Mouse (Mus musculus): ENCODE data around the gene Zfp606.

The Zfp606 gene

DNA sequence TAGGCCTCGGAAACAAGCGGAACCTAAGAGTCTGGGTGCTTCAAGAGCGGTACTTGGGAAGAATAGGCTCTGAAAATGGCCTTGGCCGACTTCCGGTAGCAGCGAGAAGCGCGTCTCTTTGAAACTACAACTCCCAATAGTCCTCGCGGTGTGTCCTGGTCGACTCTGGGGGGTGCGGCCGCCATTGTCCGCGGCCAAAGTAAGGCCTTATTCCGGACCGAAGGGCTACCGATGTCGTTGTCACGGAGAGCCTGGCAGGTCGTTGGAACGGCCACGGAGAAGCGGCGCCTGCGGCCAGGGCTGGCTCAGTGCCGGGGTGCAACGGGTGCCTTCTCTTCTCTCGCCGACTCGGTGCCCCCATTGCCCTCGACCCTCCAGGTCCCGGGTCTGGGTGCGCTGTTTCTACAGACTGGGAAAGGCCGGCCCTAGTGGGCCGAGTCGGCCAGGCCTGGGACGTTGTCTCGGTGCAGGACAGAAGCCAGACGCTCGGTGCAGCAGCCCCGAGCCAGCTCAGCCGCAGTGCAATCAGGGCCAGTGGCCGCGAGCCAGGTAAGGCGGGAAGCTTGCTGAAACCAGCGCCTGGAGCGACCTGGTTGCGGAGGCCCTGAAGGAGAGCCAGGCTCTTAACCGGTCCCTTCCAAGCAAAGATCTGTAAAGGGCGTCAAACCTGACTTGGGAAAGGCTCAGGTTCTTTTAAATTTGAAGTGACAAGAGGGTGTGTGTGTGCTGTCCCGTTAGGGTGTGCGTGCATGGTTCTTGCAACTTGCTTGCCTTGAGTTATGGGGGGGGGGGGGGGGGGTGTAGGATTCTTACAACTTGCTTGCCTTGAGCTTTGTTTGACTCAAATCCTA lies at the start of gene Zfp606:
Gene Zfp606 (plus strand): TSS at position 136 of the 851 bp plus-strand sequence.
- peak; percentile 43 for DNase-seq (ENCODE audit: extremely low read depth, low read depth, low spot score)

DNA sequence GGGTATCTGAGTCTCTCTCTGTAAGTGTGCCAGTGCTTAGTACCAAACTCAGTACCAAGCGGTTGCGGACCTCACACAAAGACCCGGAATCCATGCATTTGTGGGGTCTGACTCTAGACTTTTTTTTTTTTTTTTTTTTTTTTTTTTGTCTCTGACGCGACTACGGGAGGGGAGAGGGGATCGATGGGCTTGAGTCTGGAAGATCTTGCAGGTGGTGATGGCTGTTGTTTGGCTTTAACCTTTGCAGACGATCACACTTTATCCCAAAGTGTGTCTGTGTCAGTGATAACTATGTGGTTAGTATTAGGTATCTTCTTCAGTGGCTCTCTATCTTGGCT lies 885 bp downstream of the Zfp606 start:
- no peak for DNase-seq (ENCODE audit: extremely low read depth, low read depth, low spot score)

DNA sequence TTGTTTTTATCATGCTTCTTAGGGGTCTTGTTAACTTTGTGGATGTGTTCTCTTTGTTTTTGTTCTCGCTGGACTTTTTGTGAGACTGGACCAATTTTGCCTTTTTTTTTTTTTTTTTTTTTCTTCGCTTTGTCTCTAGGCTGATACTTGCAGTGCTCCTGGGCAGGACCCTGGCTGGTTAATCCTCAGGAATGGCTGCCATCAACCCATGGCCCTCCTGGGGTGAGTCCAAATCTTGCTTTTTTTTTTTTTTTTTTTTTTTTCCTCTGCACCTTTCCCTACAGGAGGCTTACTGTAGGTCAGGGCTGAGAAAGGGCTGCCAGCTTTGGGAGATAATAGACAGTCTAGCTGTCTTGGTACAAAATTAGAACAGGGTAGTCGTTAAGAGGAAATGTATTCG lies 1.4 kb downstream of the Zfp606 start:
- DNase-seq (ENCODE audit: extremely low read depth, low read depth, low spot score), result no peak

DNA sequence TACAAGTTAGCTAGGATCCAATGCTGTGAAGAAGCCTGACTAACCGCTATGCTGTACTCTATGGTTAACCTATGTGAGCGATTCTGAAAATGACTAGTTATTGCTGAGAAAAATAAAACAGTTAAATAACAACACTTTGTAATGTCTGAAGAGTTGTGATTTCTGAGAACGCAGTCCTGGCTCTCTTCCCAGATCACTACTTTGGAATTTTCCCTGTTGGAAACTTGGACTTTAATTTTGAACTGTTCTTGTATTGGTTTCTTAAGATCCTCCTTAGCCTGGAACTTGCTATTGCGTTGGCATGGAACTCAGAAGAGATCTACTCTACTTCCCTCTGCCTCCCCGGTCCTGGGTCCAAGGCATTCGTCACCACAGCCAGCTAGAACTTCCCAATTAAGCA lies 5.7 kb downstream of the Zfp606 start:
- no peak for DNase-seq (ENCODE audit: extremely low read depth, low read depth, low spot score)

DNA sequence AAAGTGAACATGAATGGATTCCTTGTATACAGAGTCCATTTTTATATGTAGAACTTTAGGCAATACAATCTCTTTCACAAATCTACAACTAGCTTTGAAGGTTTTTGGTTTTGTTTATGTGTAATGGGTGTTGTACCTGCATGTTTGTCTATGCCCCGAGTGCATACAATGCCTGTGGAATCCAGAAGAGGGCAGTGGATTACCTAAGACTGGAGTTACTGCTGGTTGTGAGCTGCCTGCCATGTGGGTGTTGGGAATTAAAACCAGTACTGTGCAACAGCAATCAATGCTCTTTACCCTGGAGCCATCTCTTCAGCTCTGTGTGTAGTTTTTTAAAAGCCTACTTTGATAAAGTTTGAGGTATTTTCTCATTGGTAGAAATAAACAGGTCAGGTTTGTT lies 7.9 kb downstream of the Zfp606 start:
- DNase-seq (ENCODE audit: extremely low read depth, low read depth, low spot score), result peak; percentile 21

DNA sequence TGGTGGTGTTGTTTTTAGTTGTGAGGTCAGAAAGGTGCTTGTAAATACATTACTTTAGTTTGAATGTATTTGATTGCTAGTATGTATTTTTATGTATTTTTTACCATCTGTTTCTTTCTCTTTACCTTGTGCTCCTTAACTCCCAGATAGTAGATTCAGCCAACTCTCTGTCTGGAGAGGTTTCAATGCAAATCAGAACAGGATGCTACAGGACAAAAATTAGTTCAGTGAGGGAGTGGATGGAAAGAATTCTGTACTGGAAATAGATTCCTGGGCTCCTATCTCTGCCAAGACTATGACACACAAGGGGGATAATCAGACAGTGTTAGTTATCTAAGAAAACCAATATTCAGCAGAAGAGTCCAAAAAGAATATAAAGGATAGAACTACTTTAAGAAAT lies 8.6 kb downstream of the Zfp606 start:
- DNase-seq (ENCODE audit: extremely low read depth, low read depth, low spot score), result no peak

DNA sequence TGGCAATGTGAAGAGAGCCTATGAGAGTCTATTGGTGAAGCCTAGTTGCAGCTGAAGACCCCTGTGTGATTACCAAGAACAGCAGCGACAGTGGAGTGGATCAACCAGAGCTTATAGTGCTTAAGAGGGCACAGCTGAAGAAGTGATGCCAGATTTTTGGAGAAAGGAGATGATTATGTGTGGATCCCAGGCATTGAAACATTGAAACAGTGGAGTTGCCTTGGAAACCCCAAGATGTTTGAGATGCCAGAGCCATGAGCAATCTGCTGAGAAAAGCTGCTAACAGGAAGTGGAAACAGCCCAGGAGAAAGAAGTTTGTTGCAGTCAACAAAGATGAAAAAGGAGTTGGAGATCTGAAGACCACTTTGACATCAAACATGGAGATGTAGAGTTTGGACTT lies 32.8 kb downstream of the Zfp606 start:
- no peak for DNase-seq (ENCODE audit: extremely low read depth, low read depth, low spot score)

- no peak for DNase-seq (ENCODE audit: extremely low read depth, low read depth, low spot score)
Observed at GRCm38 (mm10) chr7:12512217-12512616, 34.1 kb downstream of the Zfp606 start, which contains the start of gene 2900092C05Rik. 2900092C05Rik (plus strand) TSS chr7:12512517.
